Mouse (Mus musculus) ES-Bruce4 (cell line): ENCODE measurements around the gene Zfp800. TPM values are rescaled to one million over a fixed set of nuclear protein-coding genes. Genes with fewer than 3 reads are reported as not detected.
A peak's percentile ranks its signal among the peaks of the same experiment; 100 is the strongest.

Source experiments
- H3K27ac ChIP-seq: 2 replicates; pipeline ENCODE4 v1.5.1; 2012; ENCODE audit warnings: low read length, inconsistent platforms; ENCODE audit not compliant: insufficient read depth
- H3K27me3 ChIP-seq: 2 replicates; pipeline ENCODE4 v1.6.1; 2012; ENCODE audit warnings: mild to moderate bottlenecking, low read length, inconsistent platforms; ENCODE audit not compliant: control insufficient read depth, poor library complexity, insufficient read depth, severe bottlenecking
- H3K36me3 ChIP-seq: 2 replicates; pipeline ENCODE4 v1.6.1; 2012; ENCODE audit warnings: inconsistent platforms, mild to moderate bottlenecking, low read length, moderate library complexity; ENCODE audit not compliant: control insufficient read depth, poor library complexity, insufficient read depth, severe bottlenecking
- H3K4me1 ChIP-seq: one replicate; pipeline ENCODE4 v1.8.1; 2011; ENCODE audit warnings: low read length; ENCODE audit not compliant: control insufficient read depth, insufficient read depth
- H3K4me3 ChIP-seq: 2 replicates; pipeline ENCODE4 v1.5.1; 2011; ENCODE audit warnings: low read depth, mild to moderate bottlenecking, low read length
- H3K9ac ChIP-seq: 2 replicates; pipeline ENCODE4 v1.6.1; 2012; ENCODE audit warnings: low read depth, mild to moderate bottlenecking, inconsistent platforms; ENCODE audit not compliant: poor library complexity, severe bottlenecking
- H3K9me3 ChIP-seq: replicated peaks from 2 replicates; pipeline ENCODE4 v1.6.1; 2012; ENCODE audit warnings: mild to moderate bottlenecking, low read length, inconsistent platforms; ENCODE audit not compliant: control insufficient read depth, poor library complexity, insufficient read depth, severe bottlenecking
- CTCF ChIP-seq: IDR thresholded peaks from one replicate; pipeline ENCODE4 v1.8.1; 2011; ENCODE audit warnings: low read depth, low read length
- EP300 ChIP-seq: IDR thresholded peaks from 2 replicates; pipeline ENCODE4 v1.6.1; 2011; ENCODE audit warnings: low read depth, low read length; ENCODE audit not compliant: insufficient read depth
- POLR2A ChIP-seq: IDR thresholded peaks from one replicate; pipeline ENCODE4 v1.8.1; 2011; ENCODE audit warnings: low read length; ENCODE audit not compliant: insufficient read depth
- polyA plus RNA-seq: library from polyadenylated mRNA; stranded (reverse); fragments of >200 nt; gene quantifications from 2 replicates; pipeline ENCODE4 v1.2.4, GENCODE M21; 2011; ENCODE audit warnings: low read depth; ENCODE audit not compliant: missing spikeins, insufficient read depth, insufficient read length

Gene Zfp800
- polyA plus RNA-seq: 17.4 and 19.7 TPM in 2 replicates

- H3K4me3 ChIP-seq: peak within 1 kb of the TSS; percentile 48
- no peaks in the 10 kb centered on the region for H3K36me3 ChIP-seq
- no peak within 1 kb of the TSS for H3K27ac ChIP-seq
- TF ChIP-seq POLR2A (no peak), CTCF (no peak), EP300 (no peak)
- no peaks in the 10 kb centered on the region for H3K4me1 ChIP-seq
- peak within 1 kb of the TSS; percentile 50 for H3K9ac ChIP-seq
- H3K27me3 ChIP-seq: peaks cover 12% of the 10 kb centered on the region
- no peaks in the 10 kb centered on the region for H3K9me3 ChIP-seq
Measured at GRCm38 (mm10) chr6:28397681-28398203, at the start of gene Zfp800. TSS of gene Zfp800 (minus strand) at chr6:28398005.

GRCm38 (mm10) chr6:28431538-28431855, 33.7 kb upstream of the Zfp800 start:
- Histone ChIP-seq H3K27me3 (no peaks in the 10 kb centered on the region), H3K9ac (no peak overlapping the region), H3K36me3 (no peaks in the 10 kb centered on the region), H3K9me3 (no peaks in the 10 kb centered on the region), H3K27ac (no peak overlapping the region), H3K4me3 (no peak overlapping the region), H3K4me1 (no peaks in the 10 kb centered on the region)
- TF ChIP-seq CTCF: no peak
- no peak for TF ChIP-seq POLR2A
- TF ChIP-seq EP300: no peak

GRCm38 (mm10) chr6:28430795-28431537, 33.2 kb upstream of the Zfp800 start:
- Histone ChIP-seq H3K27me3 (no peaks in the 10 kb centered on the region), H3K27ac (no peak overlapping the region), H3K36me3 (peaks cover 4% of the 10 kb centered on the region; the same call in 1 of the 2 replicates), H3K9ac (no peak overlapping the region), H3K4me3 (no peak overlapping the region), H3K9me3 (no peaks in the 10 kb centered on the region), H3K4me1 (no peaks in the 10 kb centered on the region)
- no peak for TF ChIP-seq EP300
- no peak for TF ChIP-seq POLR2A
- no peak for TF ChIP-seq CTCF

- Histone ChIP-seq H3K4me3 (no peak overlapping the region), H3K27ac (no peak overlapping the region)
- TF ChIP-seq EP300 (no peak), POLR2A (no peak), CTCF (no peak)
Measured at GRCm38 (mm10) chr6:28429870-28430269, 32.1 kb upstream of the Zfp800 start.

GRCm38 (mm10) chr6:28428290-28428689, 30.5 kb upstream of the Zfp800 start, which contains the start of gene Gcc1:
TSS of gene Gcc1 (minus strand) at chr6:28428390.
- no peak within 1 kb of the TSS for H3K4me3 ChIP-seq
- no peak for TF ChIP-seq EP300
- no peak for TF ChIP-seq POLR2A
- TF ChIP-seq CTCF: no peak
- H3K27ac ChIP-seq: no peak within 1 kb of the TSS
- H3K27me3 ChIP-seq: no peaks in the 10 kb centered on the region
- peaks cover 5% of the 10 kb centered on the region; the same call in 1 of the 2 replicates for H3K36me3 ChIP-seq
- no peaks in the 10 kb centered on the region for H3K4me1 ChIP-seq
- H3K9ac ChIP-seq: no peak within 1 kb of the TSS
- H3K9me3 ChIP-seq: no peaks in the 10 kb centered on the region

More at GRCm38 (mm10) chr6:28429870-28430269, 32.1 kb upstream of the Zfp800 start:
- Histone ChIP-seq H3K4me1 (no peaks in the 10 kb centered on the region), H3K36me3 (peaks cover 5% of the 10 kb centered on the region; the same call in 1 of the 2 replicates), H3K9me3 (no peaks in the 10 kb centered on the region), H3K9ac (no peak overlapping the region), H3K27me3 (no peaks in the 10 kb centered on the region)

- no peaks in the 10 kb centered on the region for H3K9me3 ChIP-seq
- H3K36me3 ChIP-seq: peaks cover 5% of the 10 kb centered on the region; the same call in 1 of the 2 replicates
- TF ChIP-seq CTCF (no peak), EP300 (no peak), POLR2A (no peak)
Measured at GRCm38 (mm10) chr6:28427096-28427839, 29.5 kb upstream of the Zfp800 start, which contains the start of gene Fscn3. TSS of gene Fscn3 (plus strand) at chr6:28427789.

More at GRCm38 (mm10) chr6:28427096-28427839, 29.5 kb upstream of the Zfp800 start, which contains the start of gene Fscn3:
- H3K4me3 ChIP-seq: no peak within 1 kb of the TSS
- no peaks in the 10 kb centered on the region for H3K27me3 ChIP-seq
- no peak within 1 kb of the TSS for H3K9ac ChIP-seq
- no peaks in the 10 kb centered on the region for H3K4me1 ChIP-seq
- no peak within 1 kb of the TSS for H3K27ac ChIP-seq
